Mouse (Mus musculus): ENCODE measurements around the gene Prdm16. TPM values are rescaled to one million over a fixed set of nuclear protein-coding genes. Genes with fewer than 3 reads are reported as not detected.

Gene Prdm16
- total and polyA plus RNA-seq, 3 experiments: not detected

DNA sequence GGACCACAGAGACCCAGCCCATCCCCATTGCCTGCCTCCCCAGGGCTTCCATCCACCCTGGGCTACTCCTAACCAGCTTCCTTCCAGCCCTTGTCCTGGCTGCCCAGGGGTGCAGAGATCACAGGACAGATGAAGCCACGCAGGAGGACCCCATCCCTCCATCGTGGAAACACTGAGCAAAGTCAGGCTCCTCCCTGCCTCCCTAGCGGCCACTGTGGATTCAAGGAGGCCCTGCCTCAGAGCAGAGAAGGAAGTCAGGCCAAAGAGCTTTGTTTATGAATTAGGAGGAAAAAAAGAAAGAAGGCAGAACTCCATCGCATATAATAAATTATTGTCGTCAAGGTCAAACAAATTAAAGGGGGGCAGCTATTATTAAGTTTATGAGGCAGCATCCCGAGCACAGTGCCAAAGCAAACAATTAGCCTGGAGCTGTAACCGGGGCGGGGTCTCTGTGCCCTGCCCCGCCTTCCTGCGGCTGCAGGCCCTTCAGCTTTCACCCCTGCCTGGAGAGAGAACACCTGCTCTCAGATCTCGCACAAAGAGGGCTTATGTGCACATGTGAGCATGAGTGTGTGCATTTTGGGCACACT, 288.4 kb downstream of the Prdm16 start:
- no peaks in the 10 kb centered on the region for H3K36me3 ChIP-seq (replicated peaks in 1 of 2; ENCODE audit: control insufficient read depth in 1 of 2, insufficient read depth in 1 of 2, low read length in 1 of 2)
- no peak for DNase-seq (ENCODE audit: extremely low read depth)
- H3K27ac ChIP-seq (ENCODE audit: insufficient read depth, low read depth): no peak overlapping the region
- no peak overlapping the region for H3K9ac ChIP-seq (ENCODE audit: insufficient read depth, low read depth)
- dilution Hi-C loops (cut with MboI; ENCODE audit: extremely low pct_ligation_motif_present, extremely low pct_unique_long_range_greater_than_20kb, low sequenced_read_pairs) (no loop called here), in situ Hi-C loops (cut with MboI; ENCODE audit: low pct_ligation_motif_present, low pct_unique_long_range_greater_than_20kb, low sequenced_read_pairs) (no loop called here)
- TF ChIP-seq EP300 (IDR thresholded peaks at IDR 0.05; ENCODE audit: low read length): no peak
- no peak for TF ChIP-seq UBTF (IDR thresholded peaks at IDR 0.05; ENCODE audit: low read depth, low read length)
- no peak for TF ChIP-seq CHD2 (IDR thresholded peaks at IDR 0.05; ENCODE audit: low read length)
- no peak for TF ChIP-seq MAX (IDR thresholded peaks at IDR 0.05; ENCODE audit: low read length)
- TF ChIP-seq MAZ (IDR thresholded peaks at IDR 0.05; ENCODE audit: low read depth, low read length): no peak
- no peak for TF ChIP-seq POLR2AphosphoS2 (IDR thresholded peaks at IDR 0.05; ENCODE audit: low read depth, low read length)
- no peak for TF ChIP-seq CTCF (conservative IDR thresholded peaks at IDR 0.05 in 1 of 2, IDR thresholded peaks at IDR 0.05 in 1 of 2; ENCODE audit: low read depth in 2 of 2, low read length in 2 of 2)
- no peak for TF ChIP-seq ETS1 (conservative IDR thresholded peaks at IDR 0.05; ENCODE audit: low read depth, low read length)
- TF ChIP-seq MYC (IDR thresholded peaks at IDR 0.05; ENCODE audit: low read depth, low read length): no peak
- no peak for TF ChIP-seq ZKSCAN1 (IDR thresholded peaks at IDR 0.05; ENCODE audit: borderline replicate concordance, low read depth, low read length)
- no peak for TF ChIP-seq SIN3A (IDR thresholded peaks at IDR 0.05; ENCODE audit: low read length)
- no peak for TF ChIP-seq GABPA (IDR thresholded peaks at IDR 0.05; ENCODE audit: insufficient replicate concordance, low read depth, low read length)
- no peak for TF ChIP-seq E2F4 (IDR thresholded peaks at IDR 0.05; ENCODE audit: insufficient replicate concordance, low read depth, low read length)
- no peak for TF ChIP-seq CHD1 (IDR thresholded peaks at IDR 0.05; ENCODE audit: low read depth, low read length)
- TF ChIP-seq TCF12 (IDR thresholded peaks at IDR 0.05; ENCODE audit: low read depth, low read length): no peak
- H3K27me3 ChIP-seq (replicated peaks): no peaks in the 10 kb centered on the region
- no peak overlapping the region for H3K4me2 ChIP-seq (ENCODE audit: insufficient read depth, low read depth, poor library complexity, severe bottlenecking)
- H3K4me1 ChIP-seq (ENCODE audit: control insufficient read depth in 1 of 2, insufficient read depth in 2 of 2): no peaks in the 10 kb centered on the region
- no peaks in the 10 kb centered on the region for H3K79me2 ChIP-seq (replicated peaks; ENCODE audit: control insufficient read depth, extremely low read depth, insufficient read depth, poor library complexity, severe bottlenecking)
- H3K9me3 ChIP-seq (replicated peaks; ENCODE audit: low read length): peaks cover 91% of the 10 kb centered on the region
- H3K4me3 ChIP-seq (replicated peaks in 1 of 3; ENCODE audit: low read depth in 2 of 3, low read length in 2 of 3, poor library complexity in 1 of 3): no peak overlapping the region

GRCm38 (mm10) chr4:154346731-154347522, 289.7 kb downstream of the Prdm16 start:
- no peaks in the 10 kb centered on the region for H3K79me2 ChIP-seq (replicated peaks; ENCODE audit: control insufficient read depth, extremely low read depth, insufficient read depth, poor library complexity, severe bottlenecking)
- no peak overlapping the region for H3K27ac ChIP-seq (ENCODE audit: insufficient read depth, low read depth)
- no peak overlapping the region for H3K4me2 ChIP-seq (ENCODE audit: insufficient read depth, low read depth, poor library complexity, severe bottlenecking)
- no peaks in the 10 kb centered on the region for H3K27me3 ChIP-seq (replicated peaks)
- in situ Hi-C loops (cut with MboI; ENCODE audit: low pct_ligation_motif_present, low pct_unique_long_range_greater_than_20kb, low sequenced_read_pairs): no loop called here
- peaks cover 95% of the 10 kb centered on the region for H3K9me3 ChIP-seq (replicated peaks; ENCODE audit: low read length)
- no peaks in the 10 kb centered on the region for H3K36me3 ChIP-seq (replicated peaks in 1 of 2; ENCODE audit: control insufficient read depth in 1 of 2, insufficient read depth in 1 of 2, low read length in 1 of 2)
- dilution Hi-C loops (cut with MboI; ENCODE audit: extremely low pct_ligation_motif_present, extremely low pct_unique_long_range_greater_than_20kb, low sequenced_read_pairs): no loop called here
- H3K4me3 ChIP-seq (replicated peaks in 1 of 3; ENCODE audit: low read depth in 2 of 3, low read length in 2 of 3, poor library complexity in 1 of 3): no peak overlapping the region
- TF ChIP-seq NRF1 (IDR thresholded peaks at IDR 0.05; ENCODE audit: low read depth, low read length) (no peak), ETS1 (conservative IDR thresholded peaks at IDR 0.05; ENCODE audit: low read depth, low read length) (no peak), POLR2AphosphoS2 (IDR thresholded peaks at IDR 0.05; ENCODE audit: low read depth, low read length) (no peak), MAX (IDR thresholded peaks at IDR 0.05; ENCODE audit: low read length) (no peak), MAZ (IDR thresholded peaks at IDR 0.05; ENCODE audit: low read depth, low read length) (no peak), PAX5 (IDR thresholded peaks at IDR 0.05; ENCODE audit: low read length) (no peak), ZNF384 (IDR thresholded peaks at IDR 0.05; ENCODE audit: low read depth, low read length) (no peak), CTCF (conservative IDR thresholded peaks at IDR 0.05 in 1 of 2, IDR thresholded peaks at IDR 0.05 in 1 of 2; ENCODE audit: low read depth in 2 of 2, low read length in 2 of 2) (no peak), RAD21 (IDR thresholded peaks at IDR 0.05; ENCODE audit: low read depth, low read length) (no peak), ZKSCAN1 (IDR thresholded peaks at IDR 0.05; ENCODE audit: borderline replicate concordance, low read depth, low read length) (no peak), EP300 (IDR thresholded peaks at IDR 0.05; ENCODE audit: low read length) (no peak), JUN (IDR thresholded peaks at IDR 0.05; ENCODE audit: insufficient read depth, low read depth, low read length) (no peak), ELF1 (IDR thresholded peaks at IDR 0.05; ENCODE audit: low read depth, low read length) (no peak), KAT2A (IDR thresholded peaks at IDR 0.05; ENCODE audit: insufficient replicate concordance, low read length) (no peak)
- no peak for DNase-seq (ENCODE audit: extremely low read depth)
- no peak overlapping the region for H3K9ac ChIP-seq (ENCODE audit: insufficient read depth, low read depth)
- no peaks in the 10 kb centered on the region for H3K4me1 ChIP-seq (ENCODE audit: control insufficient read depth in 1 of 2, insufficient read depth in 2 of 2)
